Mouse (Mus musculus) intestine, embryonic 15.5 days (tissue): ENCODE measurements at regions not wholly inside any gene's neighbourhood (a gene's known extent, or its start where the extent isn't known, plus 50 kb on each side); places are given as distances from the start of the nearest gene placed in this dataset.
"Not testable (repeated sequence)": the region's sequence is repeated elsewhere in the genome, so short reads cannot be mapped to it uniquely, and the experiment has no call there.

Experiments used
- ATAC-seq: fragments of 200-750 bp; cut with Nextera tagmentation; 2 replicates; pipeline ENCODE4 v1.8.0; 2017; ENCODE audit warnings: moderate TSS enrichment, moderate library complexity
- H3K27ac ChIP-seq: fragments of 300-500 bp; sonication (generic); 2 replicates; pipeline ENCODE4 v1.5.1; 2015; ENCODE audit warnings: mild to moderate bottlenecking, inconsistent platforms
- H3K27me3 ChIP-seq: fragments of 300-500 bp; sonication (generic); replicated peaks from 2 replicates; pipeline ENCODE4 v1.6.1; 2015; ENCODE audit warnings: inconsistent platforms
- H3K36me3 ChIP-seq: fragments of 300-500 bp; sonication (generic); 2 replicates; pipeline ENCODE4 v1.6.1; 2015; ENCODE audit warnings: inconsistent platforms
- H3K4me1 ChIP-seq: fragments of 300-500 bp; sonication (generic); replicated peaks from 2 replicates; pipeline ENCODE4 v1.6.1; 2015; ENCODE audit warnings: inconsistent platforms
- H3K4me2 ChIP-seq: fragments of 300-500 bp; sonication (generic); replicated peaks from 2 replicates; pipeline ENCODE4 v1.6.1; 2015; ENCODE audit warnings: mild to moderate bottlenecking, inconsistent platforms
- H3K4me3 ChIP-seq: fragments of 300-500 bp; sonication (generic); replicated peaks from 2 replicates; pipeline ENCODE4 v1.5.1; 2015; ENCODE audit warnings: inconsistent platforms
- H3K9ac ChIP-seq: fragments of 300-500 bp; sonication (generic); 2 replicates; pipeline ENCODE4 v1.6.1; 2015; ENCODE audit warnings: inconsistent platforms
- H3K9me3 ChIP-seq: fragments of 300-500 bp; sonication (generic); 2 replicates; pipeline ENCODE4 v1.6.1; 2016; ENCODE audit warnings: inconsistent platforms
- WGBS: fragments of 180-500 bp; shearing (Covaris S2); methylation state at CpG from one replicate; pipeline ENCODE4 v1.1.7; 2015; 5-methylcytosine and 5-hydroxymethylcytosine counted together

DNA sequence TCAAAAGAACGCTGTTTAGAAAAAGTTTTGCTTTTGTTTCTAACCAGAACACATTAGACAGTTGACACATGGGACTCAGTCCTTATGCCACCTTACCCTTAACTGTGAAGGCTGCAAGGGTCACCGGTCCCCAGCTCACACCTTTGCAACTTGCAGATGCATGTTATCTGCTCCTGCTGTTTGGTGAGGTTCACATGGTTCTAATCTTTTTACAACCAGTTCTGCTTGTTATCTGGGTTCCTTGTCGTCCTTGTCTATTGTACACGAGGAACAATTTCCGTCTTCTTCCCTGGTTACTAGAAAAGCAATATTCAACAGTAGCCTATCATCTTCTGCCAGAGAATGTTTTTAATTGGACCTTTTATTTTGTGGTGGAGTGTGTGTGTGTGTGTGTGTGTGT is 200.8 kb downstream of the Gm21738 start:
- peak; percentile 77 for ATAC-seq
- not testable (repeated sequence) for H3K27ac ChIP-seq, H3K4me2 ChIP-seq, H3K4me3 ChIP-seq, H3K9me3 ChIP-seq, H3K9ac ChIP-seq, H3K27me3 ChIP-seq, H3K36me3 ChIP-seq, H3K4me1 ChIP-seq
- 65% methylated on average over 5 of the region's 5 CpGs for WGBS

DNA sequence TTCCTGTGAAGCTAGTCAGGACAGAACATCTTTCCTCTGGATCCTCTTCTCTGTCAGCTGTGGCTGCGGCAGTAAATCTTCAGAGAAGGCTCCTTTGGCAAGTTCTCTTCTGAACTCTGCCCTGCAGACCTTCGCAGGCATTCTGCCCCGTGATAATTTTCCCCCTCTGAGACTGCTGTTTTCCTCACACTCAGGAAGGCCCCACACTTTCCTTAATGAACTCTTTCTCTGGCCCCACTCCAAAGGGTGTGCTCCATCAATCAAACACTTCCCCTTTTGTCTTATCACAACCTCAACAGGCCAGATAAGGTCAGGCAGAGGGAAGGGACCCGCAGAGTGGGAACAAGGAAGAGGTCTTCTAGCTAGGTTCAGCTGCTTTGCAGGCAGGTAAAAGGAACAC is 210.2 kb downstream of the Gm21738 start:
- Histone ChIP-seq H3K4me1 (no peaks in the 10 kb centered on the region), H3K36me3 (no peaks in the 10 kb centered on the region), H3K9ac (no peak overlapping the region), H3K4me3 (no peak overlapping the region), H3K4me2 (no peak overlapping the region), H3K27ac (no peak overlapping the region), H3K27me3 (no peaks in the 10 kb centered on the region), H3K9me3 (no peaks in the 10 kb centered on the region)
- WGBS: 34% methylated on average over 4 of the region's 4 CpGs
- peak; percentile 89 for ATAC-seq

DNA sequence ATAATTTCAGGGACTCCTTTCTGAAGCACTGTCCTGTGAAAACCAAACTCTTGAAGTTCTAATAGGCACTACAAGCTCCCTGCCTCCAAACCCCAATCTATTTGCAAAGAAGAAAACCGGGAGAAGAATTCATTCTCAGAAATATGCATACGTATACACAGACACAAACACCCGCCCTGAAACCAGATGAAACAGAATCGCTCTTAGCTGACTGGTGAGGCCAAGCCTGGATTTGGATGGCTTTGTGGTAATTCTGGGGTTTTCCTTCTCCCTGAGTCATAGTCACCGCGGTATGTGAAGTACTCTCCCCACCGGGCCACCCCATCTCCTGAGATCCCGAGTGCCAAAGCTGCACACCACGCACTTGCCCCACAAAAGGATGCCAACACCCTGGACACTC is 238.5 kb downstream of the Gm21738 start:
- H3K9ac ChIP-seq, H3K27ac ChIP-seq, H3K27me3 ChIP-seq, H3K9me3 ChIP-seq, H3K4me2 ChIP-seq, H3K4me1 ChIP-seq, H3K36me3 ChIP-seq, H3K4me3 ChIP-seq, ATAC-seq: not testable (repeated sequence)
- WGBS: 68% methylated on average over 9 of the region's 9 CpGs

DNA sequence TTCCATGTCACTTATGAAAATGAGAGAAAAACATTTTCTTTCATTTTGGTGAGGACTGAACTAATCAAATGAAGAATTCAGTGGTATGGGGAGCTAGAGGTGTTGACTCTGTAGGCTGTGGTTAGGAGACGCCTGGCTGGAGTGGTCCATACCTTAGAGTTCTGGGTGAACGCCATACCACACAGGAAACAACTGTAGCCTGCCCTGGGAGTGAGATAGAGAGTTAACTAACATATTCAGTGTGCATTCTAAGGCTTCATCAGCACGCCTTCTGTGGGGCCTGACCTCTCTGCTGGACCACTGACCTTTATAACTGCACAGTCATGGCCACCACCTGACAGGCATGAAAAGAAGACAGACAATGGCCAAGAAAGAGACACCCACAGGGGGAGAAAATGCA is 240.7 kb downstream of the Gm21738 start:
- not testable (repeated sequence) for H3K4me2 ChIP-seq, ATAC-seq, H3K4me1 ChIP-seq, H3K9ac ChIP-seq, H3K4me3 ChIP-seq, H3K27me3 ChIP-seq, H3K27ac ChIP-seq, H3K9me3 ChIP-seq, H3K36me3 ChIP-seq
- 66% methylated on average over 3 of the region's 3 CpGs for WGBS

DNA sequence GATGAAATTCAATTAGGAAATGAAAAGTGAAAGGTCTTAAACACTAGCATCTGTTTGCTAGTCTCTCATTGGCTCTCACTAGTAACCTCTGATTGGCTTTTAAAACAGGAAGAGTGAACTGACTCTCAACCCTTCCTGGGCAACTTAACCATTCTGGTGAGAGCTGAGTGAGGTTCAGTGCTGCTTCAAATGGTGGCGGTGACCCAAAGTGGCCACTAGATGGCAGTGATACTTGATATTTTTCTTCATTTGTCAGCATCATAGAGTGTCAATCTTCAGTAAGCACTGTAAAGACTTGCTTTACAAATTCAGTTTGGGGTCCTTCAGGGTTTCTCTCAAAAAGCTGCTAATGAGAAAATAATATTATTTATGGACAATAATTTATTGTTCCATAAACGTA is 243.4 kb downstream of the Gm21738 start:
- Histone ChIP-seq H3K27ac (no peak overlapping the region), H3K36me3 (no peaks in the 10 kb centered on the region), H3K4me2 (no peak overlapping the region), H3K9me3 (no peaks in the 10 kb centered on the region), H3K27me3 (no peaks in the 10 kb centered on the region), H3K4me1 (no peaks in the 10 kb centered on the region), H3K9ac (no peak overlapping the region), H3K4me3 (no peak overlapping the region)
- 18% methylated on average over 2 of the region's 2 CpGs for WGBS
- no peak; the same call in 1 of the 2 replicates for ATAC-seq

DNA sequence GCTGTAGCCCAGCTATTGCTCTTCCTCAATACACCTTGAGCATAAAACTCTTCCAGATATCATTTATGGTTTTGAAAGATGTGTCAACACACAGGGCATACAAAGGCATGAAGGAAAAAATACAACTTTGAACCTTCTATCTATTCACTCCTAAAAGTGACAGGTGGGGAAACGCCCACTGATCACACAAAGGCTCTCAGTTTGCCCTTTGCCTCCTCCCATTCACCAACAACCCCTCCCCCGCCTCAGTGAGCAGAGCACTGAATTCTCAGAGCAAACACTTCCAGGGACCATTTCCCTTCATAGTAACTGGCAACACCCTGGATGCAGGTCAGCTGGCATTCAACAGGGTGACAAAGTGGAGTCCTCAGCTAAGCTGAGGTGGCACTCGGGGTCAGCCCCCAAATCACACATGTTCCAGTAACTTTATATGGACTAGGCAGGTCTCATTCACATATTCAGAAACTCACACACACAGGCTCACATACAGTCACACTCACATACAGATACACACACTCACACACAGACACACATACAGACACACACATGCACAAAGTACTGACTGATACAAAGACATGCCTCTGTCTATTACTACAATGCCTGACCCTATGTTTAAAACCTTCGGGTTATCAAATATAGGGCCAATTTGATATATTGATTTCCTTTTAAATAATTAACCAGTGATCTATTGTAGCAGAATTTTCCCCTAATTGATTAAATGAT is 248.3 kb downstream of the Gm21738 start:
- peak; percentile 95 for ATAC-seq
- H3K4me1 ChIP-seq, H3K4me3 ChIP-seq, H3K27me3 ChIP-seq, H3K4me2 ChIP-seq, H3K9ac ChIP-seq, H3K27ac ChIP-seq, H3K36me3 ChIP-seq, H3K9me3 ChIP-seq: not testable (repeated sequence)
- 47% methylated on average over 4 of the region's 4 CpGs for WGBS

DNA sequence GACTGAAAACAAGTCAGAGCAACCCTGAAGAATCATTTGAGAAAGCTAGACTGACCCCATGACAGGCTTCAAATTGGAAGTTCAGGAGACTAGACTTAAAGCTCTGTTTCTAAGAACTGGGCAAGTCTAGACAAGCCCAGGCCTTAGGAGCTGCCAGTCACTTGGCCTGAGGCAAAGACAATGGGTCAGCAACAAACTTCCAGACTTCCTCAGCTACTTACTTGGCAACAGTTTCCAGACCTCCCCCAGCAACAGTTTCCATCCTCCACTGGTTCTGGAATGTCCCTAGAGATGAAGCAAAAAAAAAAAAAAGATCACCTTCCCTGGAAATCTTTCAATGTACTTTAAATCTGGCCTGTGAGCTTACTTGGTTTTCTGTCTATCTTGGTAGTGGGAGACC is 251.9 kb downstream of the Gm21738 start:
- no peaks in the 10 kb centered on the region for H3K36me3 ChIP-seq
- H3K4me1 ChIP-seq: no peaks in the 10 kb centered on the region
- no peak overlapping the region for H3K9ac ChIP-seq
- no peak for ATAC-seq
- no peak overlapping the region for H3K4me3 ChIP-seq
- H3K27me3 ChIP-seq: no peaks in the 10 kb centered on the region
- H3K4me2 ChIP-seq: no peak overlapping the region
- H3K9me3 ChIP-seq: no peaks in the 10 kb centered on the region
- no peak overlapping the region for H3K27ac ChIP-seq

DNA sequence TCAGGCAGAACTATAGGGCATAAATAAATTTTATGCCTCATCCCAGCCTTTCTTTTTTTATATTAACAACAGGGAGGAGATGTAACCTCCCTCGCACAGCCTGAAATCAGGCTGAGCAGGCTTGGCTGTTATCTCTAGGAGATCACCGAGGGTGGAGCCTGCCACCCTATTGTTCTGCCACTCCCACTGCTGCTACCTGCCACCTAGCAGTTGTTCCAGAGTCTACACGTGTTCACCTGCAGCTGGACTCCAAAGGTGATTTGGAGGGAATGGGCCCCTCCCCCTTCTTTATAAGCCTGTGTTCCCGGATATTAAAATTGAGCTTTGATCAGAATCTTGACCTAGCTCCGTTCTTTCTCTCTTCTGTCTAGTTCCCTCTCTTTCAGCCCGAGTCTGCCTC is 245.8 kb upstream of the Ube2e2 start:
- H3K4me3 ChIP-seq, H3K9me3 ChIP-seq, H3K27ac ChIP-seq, H3K4me1 ChIP-seq, H3K36me3 ChIP-seq, H3K4me2 ChIP-seq, H3K9ac ChIP-seq, H3K27me3 ChIP-seq: not testable (repeated sequence)
- WGBS: 77% methylated on average over 6 of the region's 6 CpGs
- peak; percentile 49; the same call in 1 of the 2 replicates for ATAC-seq

DNA sequence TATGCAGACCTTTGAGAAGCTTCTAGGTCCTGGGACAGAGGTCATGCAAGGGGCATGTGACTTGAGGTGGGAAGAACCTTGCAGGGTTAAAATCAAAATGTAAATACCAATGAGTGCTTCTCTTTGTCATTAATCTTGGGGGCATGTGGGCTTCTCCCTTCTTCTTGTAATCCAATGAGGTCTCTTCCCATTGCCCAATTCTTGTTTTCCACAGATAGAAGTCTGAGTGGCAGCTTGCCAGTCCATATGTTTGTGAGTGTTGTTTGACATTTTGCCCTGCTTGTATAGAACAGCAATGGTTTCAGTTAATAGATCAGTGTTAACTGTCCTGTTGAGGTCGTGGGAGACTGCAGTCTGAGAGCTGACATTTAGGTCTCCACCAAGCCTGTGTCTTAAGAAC is 237.5 kb upstream of the Ube2e2 start:
- Histone ChIP-seq H3K9ac (no peak overlapping the region), H3K9me3 (no peaks in the 10 kb centered on the region), H3K4me2 (no peak overlapping the region), H3K27ac (no peak overlapping the region), H3K4me3 (no peak overlapping the region), H3K36me3 (no peaks in the 10 kb centered on the region), H3K4me1 (no peaks in the 10 kb centered on the region), H3K27me3 (no peaks in the 10 kb centered on the region)
- ATAC-seq: no peak
- WGBS: 31% methylated on average over 1 of the region's 1 CpGs
